Mouse (Mus musculus) NIH3T3 (cell line): ENCODE data around the gene Asb18.
A peak's percentile ranks its signal among the peaks of the same experiment; 100 is the strongest.

ENCODE experiments used
- DNase-seq: peaks from one replicate; pipeline ENCODE4 v3.0.0-alpha.2; 2012; ENCODE audit warnings: low read depth

Asb18 gene

GRCm38 (mm10) chr1:89932616-89933015, 81.8 kb downstream of the Asb18 start:
- DNase-seq: no peak

GRCm38 (mm10) chr1:89932021-89932423, 82.4 kb downstream of the Asb18 start:
- no peak for DNase-seq

DNA sequence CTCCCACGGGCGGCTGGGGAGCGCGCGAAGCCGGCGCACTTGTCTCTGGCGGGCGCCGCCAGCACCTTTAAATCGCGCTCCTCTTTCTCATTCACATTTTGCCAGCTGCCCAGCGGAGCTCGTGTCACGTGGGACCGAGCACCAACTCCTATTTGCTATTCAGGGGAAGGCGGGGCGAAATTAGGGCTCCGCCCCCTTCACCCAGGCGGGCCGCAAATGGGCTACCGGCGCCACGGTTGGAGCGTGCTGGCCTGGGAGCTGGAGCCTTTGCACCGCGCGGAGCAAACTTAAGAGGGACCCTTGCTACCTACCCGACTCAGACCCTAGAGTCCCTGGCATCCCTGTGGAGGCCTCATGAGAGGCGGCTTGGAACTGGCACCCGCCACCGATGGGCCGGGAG, 83.3 kb downstream of the Asb18 start, which contains the start of gene Gbx2:
Gene Gbx2 (minus strand): TSS at position 60 of the 400 bp plus-strand sequence.
- no peak for DNase-seq

DNA sequence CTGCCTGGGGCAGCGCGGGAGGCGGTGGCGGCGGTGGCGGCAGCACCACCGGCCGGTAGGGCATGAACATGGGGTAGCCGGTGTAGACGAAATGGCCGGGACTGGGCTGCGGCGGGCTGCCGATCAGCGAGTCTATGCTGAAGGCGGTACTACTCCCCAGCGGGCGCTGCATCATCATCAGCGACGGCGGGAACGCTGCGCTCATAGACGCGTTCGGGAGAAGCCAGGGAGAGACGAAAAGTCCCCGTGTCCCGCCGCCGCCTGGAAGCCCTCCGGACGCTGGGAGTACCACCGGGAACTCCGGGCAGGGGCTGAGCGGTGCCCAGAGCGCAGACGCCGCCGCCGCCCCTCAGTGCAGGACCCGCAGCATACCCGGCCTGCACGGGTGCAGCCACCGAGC, 83.9 kb downstream of the Asb18 start:
- no peak for DNase-seq

- DNase-seq: no peak
These were observed 84.6 kb downstream of the Asb18 start for GRCm38 (mm10) chr1:89929721-89930505.

GRCm38 (mm10) chr1:89929181-89929580, 85.3 kb downstream of the Asb18 start:
- DNase-seq: no peak

GRCm38 (mm10) chr1:89928676-89929075, 85.8 kb downstream of the Asb18 start:
- DNase-seq: no peak

DNA sequence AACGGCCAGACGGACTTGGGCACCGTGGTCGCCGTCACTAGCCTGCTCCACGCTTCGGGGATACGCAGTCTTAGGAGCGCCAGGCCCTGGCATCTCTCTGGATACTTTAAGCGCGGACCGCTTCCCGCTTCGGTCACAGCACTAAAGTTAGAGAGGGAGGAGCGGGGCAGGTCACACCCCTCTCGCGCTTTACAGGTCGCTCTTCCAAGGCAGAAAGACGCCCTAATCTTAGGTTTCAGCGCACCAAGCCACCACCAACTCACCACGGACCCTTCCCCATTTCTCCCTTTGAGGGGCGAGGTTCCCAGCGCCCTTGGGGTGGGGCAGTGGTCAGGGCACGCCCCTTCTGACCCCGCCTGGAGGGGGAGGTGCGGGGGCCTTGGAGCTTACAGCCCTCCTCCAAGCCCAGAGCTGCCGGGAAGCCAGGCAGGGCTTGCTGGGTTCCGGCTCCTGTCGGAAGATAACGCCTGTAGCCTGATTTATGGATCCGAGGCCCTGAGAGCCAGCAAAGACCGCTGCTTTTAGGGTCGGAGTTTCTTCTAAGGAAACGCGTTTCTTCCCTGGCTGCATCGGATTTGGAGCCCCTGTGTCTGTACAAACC, 87.3 kb downstream of the Asb18 start:
- DNase-seq: no peak

DNA sequence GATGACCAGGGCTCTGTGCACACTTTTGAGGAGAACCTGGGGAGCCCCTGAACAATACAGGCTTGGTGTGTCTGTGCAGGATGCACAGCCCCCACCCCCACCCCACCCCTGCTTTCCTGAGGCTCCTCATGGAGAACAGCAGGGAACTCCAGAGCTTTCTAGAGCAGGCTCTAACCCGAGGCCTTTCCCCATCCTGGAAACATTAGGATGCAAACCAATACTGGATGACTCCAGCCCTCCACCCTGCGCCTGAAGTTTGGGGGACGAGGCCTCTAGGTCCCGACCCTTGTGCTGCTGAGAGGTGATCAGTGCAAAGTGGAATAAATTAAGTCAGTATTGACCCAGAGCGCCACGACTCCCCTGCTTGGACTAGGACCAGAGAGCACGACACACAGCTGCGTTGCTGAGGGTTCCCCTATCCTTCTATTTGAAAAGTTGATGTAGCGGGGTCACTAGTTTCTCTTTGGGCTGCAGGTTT, 87.8 kb downstream of the Asb18 start:
- no peak for DNase-seq

DNA sequence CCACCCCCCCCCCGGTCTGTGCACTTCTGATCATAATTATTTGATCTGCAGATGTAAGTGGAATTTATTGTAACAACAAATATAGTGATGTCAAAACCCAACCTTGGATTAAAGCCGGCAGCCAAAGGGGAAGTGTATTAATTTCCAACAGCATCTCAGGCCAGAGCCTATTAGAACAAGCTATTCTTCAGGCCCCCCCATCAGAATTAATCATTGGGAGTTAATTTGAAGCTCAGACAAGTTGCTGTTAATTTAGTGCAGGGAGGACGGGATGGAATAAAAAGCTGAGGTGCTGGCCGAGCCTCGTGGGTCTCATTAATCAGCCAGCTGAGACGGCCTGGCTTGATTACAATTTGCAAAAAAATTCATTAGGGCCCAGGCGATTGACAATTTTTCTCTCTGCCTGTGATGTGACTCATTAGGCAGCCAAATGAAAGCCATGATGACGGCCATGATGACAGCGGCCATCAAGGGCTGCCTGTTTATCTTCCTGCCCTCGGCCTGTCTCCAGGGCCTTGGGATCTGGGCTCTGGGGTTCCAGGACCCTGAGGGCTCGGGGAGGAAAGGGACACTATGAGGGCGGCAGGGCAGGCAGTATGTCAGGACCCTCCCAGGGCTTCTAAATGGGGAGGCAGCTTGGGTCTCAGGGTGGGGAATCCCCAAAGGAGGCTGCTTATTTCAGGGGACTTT, 88.8 kb downstream of the Asb18 start:
- no peak for DNase-seq

DNA sequence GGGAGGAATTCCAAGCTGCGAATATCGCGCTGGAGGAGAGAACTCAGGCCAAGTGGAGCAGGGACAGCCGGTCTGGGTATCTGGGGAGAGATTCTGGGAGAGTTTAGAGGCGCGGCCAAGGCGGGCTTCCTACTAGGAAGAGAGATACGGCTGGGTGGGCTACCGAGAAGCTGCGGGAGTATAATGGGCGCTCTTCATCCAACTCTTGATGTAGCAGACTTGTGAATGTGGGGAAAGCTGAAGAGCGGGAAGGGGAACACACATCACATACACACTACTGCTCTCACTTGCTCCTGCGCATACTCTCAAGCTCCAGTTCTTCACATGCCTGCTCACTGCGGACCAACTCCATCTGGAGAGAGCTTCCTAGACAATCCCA, 90.8 kb downstream of the Asb18 start:
- no peak for DNase-seq

DNA sequence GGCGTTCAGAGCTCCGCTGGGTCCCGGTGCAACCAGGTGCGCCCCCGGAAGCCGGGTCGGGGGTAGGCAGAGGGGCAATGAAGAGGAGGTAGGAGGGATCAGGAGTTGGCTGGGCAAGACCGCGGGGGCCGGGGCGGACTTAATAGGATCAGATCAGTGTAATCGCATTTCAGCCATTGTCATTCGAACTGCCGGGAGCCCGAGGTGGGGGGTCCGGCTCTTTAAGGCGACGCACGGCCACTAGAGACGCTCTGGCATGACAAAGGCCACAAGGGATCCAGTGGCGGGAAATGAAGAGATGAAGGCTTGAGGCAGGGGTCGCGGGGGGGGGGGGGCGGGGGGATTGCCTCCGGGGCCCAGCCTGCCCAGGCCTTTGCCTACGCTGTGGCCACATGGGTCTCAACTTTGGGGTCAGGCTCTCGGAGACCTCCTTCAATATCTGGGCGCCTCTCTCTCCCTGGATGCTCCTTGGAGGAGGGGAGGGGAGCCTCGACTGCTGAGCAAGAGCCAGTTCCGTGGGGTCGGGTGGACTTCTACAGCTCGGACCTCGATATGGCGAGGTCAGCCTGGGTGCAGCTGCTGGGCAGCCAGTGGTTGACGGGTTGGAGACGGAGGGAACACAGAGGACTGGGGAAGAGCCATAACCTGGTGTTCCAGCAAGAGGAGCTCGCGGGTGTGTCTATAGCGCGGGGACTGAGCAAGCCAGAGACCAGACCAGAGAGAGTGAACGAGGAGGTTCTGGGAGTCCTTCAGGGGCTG, 91.4 kb downstream of the Asb18 start:
- no peak for DNase-seq

DNA sequence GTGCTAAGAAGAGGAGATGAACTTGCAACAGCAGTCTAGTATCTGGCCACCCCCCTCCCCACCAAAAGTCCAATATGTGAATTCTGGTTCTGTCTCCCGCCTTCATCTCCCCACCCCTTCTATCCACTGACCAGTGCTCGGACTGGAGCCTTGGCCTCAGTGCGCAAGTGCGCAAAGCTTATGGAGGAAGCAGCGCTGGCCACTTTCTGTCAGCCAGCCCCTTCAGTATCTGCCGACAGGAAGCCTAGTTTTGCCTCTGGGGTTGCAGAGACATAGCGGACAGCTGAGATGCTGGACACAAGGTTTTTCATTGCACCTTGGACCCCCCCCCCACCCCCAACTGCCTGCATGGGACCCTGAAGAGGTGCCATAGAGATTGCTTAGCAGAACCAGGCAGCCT, 92.2 kb downstream of the Asb18 start:
- no peak for DNase-seq

DNA sequence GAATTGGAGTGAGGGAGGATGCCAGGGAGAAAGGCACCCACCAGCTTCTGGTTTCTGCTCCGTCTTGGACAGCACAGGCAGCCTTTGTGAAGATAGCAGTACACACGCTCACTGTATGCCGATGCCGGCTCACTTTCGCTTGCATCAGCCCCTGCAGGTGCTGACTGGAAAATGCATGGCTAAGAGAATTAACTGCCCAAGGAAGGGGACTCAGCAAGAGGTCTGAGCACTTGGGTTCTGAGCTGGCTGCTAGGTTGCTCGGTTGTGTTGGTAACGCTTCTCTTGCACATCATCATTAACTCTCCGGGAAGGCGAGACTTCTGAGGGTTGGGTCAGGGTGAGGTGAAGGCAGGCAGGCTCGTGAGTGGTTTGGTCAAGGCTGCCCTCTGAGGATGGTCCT, 92.7 kb downstream of the Asb18 start:
- DNase-seq: peak; percentile 26

DNA sequence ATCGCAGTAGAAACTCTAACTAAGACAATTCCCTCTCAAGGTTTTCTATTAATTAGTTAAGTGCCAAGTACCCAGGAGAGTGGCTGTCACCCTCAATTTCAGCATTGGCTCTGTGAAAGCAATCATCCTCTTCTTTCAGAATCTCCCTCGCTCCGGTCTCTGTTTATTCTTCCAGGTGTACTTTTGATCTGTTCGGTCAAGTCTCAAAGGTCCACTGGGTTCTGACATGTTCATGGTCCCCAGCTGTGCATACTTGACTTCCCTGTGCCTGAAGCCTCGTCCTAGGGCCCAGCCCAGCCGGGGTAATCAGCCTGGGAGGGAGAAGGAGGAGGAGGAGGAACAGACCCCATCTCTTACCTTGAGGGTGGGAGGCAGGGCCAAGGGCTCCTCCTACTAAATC, 95.3 kb downstream of the Asb18 start:
- no peak for DNase-seq

DNA sequence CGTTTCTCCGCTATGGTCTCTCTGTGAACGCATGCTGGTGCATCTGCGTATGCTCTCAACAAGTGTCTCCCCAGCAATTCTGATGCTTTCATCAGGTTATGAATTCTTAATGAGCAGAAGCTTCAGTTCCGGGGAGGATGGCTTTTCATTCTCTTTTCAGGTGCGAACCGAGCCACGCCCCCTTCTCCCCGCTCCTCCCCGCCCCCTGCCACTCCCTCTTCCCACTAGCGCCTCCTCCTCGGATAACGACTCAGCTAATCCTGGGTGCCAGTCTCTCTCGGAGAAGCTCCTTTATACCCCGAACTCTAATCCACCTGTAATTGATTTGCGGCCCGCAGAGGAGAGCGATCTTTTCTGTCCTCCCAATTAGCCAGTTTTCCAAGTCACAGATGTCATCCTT, 96.4 kb downstream of the Asb18 start:
- no peak for DNase-seq

DNA sequence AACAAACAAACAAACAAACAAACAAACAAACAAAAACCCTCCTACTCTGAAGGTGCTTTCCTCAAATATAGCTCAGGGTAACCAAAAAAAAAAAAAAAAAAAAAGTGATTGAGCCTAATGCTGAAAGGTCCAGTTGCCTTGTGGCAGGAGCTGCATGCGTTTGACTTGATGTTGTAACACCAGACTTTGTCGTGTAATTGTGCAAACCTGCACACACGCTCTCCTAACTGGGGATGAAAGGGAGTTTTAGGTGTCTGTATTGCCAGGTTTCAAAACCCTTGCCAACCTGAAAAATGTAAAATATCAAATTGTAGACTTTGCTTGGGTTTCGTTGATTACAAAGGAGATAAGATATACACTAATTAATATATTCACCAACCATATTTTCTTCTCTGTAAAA, 100.9 kb downstream of the Asb18 start:
- DNase-seq: no peak

- no peak for DNase-seq
These were observed 102.1 kb downstream of the Asb18 start for GRCm38 (mm10) chr1:89912392-89912791.

GRCm38 (mm10) chr1:89909796-89910195, 104.7 kb downstream of the Asb18 start:
- DNase-seq: no peak

DNA sequence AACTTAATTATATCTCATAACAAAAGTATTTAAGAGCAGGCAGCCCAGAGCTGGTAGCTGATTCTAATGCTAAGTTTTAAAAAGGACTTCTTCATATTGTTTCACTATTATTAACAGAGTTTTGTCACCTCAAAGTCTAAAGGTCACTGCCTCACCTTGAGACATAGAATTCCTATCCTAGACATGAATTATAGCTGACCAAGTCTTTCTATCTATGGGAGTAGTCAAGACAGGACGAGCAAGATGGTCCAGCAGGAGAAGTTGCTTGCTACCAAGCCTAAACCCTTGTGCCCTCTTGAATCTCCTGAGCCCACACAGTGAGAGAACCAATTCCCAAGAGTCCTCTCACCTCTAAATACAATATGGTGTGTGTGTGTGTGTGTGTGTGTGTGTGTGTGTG, 111.8 kb downstream of the Asb18 start:
- no peak for DNase-seq

- no peak for DNase-seq
These were observed 112.2 kb downstream of the Asb18 start for GRCm38 (mm10) chr1:89902236-89902635.

DNA sequence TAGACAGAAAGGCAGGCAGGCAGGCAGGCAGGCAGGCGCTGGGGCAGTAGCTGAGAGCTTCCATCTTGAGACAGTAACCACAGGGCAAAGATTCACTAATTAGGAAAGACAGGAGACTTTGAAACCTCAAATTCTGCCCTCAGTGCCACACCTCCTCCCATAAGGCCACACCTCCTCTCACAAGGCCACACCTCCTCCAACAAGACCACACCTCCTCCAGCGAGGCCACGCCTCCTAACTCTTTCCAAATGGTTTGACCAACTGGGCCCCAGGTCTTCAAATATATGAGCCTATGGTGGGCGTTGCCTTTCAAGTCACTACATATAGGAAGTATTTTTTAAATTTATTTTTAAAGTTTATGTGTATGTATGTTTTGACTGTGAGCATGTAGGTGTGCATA, 113.1 kb downstream of the Asb18 start:
- peak; percentile 17 for DNase-seq
